Mouse (Mus musculus): ENCODE measurements around the gene Upk3a. TPM values are rescaled to one million over a fixed set of nuclear protein-coding genes. Genes with fewer than 3 reads are reported as not detected.
A peak's percentile ranks its signal among the peaks of the same experiment; 100 is the strongest.
"Not testable (repeated sequence)": the region's sequence is repeated elsewhere in the genome, so short reads cannot be mapped to it uniquely, and the experiment has no call there.

Gene Upk3a
- total and polyA plus RNA-seq, 3 experiments, result not detected

DNA sequence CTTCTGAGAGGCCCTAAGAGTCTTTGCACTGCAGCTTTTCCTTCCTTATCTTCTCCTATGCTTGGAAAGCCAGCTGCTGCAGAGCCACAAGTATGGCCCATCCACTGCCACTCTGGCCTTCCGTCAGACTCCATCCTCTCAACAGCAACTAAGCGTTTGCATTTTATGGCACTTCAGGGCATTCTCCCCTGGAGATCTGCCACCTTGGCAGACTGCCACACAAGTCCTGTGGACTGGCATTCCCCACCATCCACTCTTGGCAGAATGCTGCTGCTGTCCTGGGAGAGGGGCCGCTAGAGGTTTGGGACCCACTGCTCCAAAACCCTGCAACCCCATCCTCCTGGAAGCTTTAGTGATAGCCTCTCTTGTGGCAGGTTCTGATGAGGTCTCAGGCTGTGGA lies 14.9 kb downstream of the Upk3a start:
- Histone ChIP-seq H3K27me3 (ENCODE audit: insufficient read depth, low read length) (peaks cover 6% of the 10 kb centered on the region; the same call in 1 of the 2 replicates), H3K36me3 (replicated peaks) (no peaks in the 10 kb centered on the region), H3K9me3 (replicated peaks) (no peaks in the 10 kb centered on the region), H3K4me1 (ENCODE audit: insufficient read depth, low read depth, low read length) (peaks cover 6% of the 10 kb centered on the region), H3K4me3 (ENCODE audit: low read depth, low read length) (no peak overlapping the region)
- TF ChIP-seq GATA2 (IDR thresholded peaks at IDR 0.05; ENCODE audit: borderline replicate concordance, low read depth, low read length) (no peak), CTCF (IDR thresholded peaks at IDR 0.05; ENCODE audit: low read depth, low read length) (no peak), GATA1 (IDR thresholded peaks at IDR 0.05; ENCODE audit: borderline replicate concordance, low read length) (no peak), POLR2AphosphoS5 (IDR thresholded peaks at IDR 0.05; ENCODE audit: insufficient replicate concordance, low read depth, low read length) (no peak)
- no peak for ATAC-seq (ENCODE audit: extremely low read depth, insufficient number of reproducible peaks, low FRiP score, poor library complexity, severe bottlenecking)
- DNase-seq (ENCODE audit: low spot score), result no peak

DNA sequence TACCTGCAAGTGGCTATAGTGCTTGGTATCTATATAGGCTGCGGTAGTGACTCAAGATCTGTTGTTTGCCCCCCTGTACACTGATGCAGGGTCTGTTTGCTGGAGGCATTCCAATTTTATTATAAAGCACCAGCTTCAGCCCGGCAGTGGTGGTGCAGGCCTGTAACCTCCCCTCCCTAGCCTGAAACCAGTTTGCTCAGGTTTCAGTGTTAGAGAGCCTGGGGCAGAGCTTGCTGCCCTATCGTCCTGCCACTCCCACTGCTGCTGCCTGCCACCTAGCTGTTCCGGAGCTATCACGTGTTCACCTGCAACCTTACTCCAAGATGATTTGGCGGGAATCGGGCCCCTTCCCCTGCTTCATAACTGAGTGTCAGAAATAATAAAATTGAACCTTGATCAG lies 17.0 kb downstream of the Upk3a start:
- ATAC-seq (ENCODE audit: extremely low read depth, insufficient number of reproducible peaks, low FRiP score, poor library complexity, severe bottlenecking); H3K27me3 ChIP-seq (ENCODE audit: insufficient read depth, low read length); DNase-seq (ENCODE audit: low spot score); H3K4me3 ChIP-seq (ENCODE audit: low read depth, low read length); H3K36me3 ChIP-seq (replicated peaks); H3K9me3 ChIP-seq (replicated peaks): not testable (repeated sequence)
- peaks cover 20% of the 10 kb centered on the region for H3K4me1 ChIP-seq (ENCODE audit: insufficient read depth, low read depth, low read length)

DNA sequence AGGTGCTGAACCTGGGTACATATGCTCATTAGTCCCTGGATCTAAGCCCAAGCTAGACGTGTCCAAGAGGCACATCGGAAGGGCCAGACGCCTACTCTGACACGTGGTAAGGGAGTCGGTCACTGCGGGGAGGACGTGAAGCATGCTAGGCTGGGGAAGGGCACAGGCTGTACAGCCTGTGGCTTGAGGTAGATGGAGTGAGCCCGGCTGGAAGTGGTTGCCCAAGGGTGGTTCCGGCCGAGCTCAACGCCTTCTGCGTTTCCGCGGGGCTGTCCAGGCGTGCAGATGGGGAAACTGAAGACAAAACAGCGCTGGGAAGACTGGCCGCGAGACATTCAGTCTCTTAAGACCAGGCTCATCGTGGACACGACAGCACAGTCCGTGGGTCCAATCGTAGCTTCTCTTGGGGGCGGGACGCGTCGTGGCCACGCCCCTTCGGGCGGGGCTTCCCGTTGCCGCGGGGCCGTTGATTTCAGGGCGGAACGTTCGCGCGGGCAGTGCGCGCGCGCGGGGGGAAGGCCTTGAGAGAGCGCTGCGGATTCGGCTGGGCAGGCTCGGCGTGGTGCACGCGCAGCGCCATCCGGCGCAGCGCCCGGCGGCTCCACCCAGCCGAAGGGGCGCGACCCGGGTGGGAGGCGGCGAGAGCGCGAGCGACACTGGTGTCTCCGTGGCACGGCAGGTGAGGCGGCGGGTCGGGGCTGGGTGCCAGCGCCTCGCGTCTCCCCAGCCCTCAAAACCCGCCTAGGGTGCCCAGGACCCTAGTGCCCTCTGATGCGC lies 19.8 kb downstream of the Upk3a start:
- Histone ChIP-seq H3K9me3 (replicated peaks) (no peaks in the 10 kb centered on the region), H3K4me1 (ENCODE audit: insufficient read depth, low read depth, low read length) (peaks cover 25% of the 10 kb centered on the region), H3K27me3 (ENCODE audit: insufficient read depth, low read length) (peaks cover 5% of the 10 kb centered on the region; the same call in 1 of the 2 replicates), H3K4me3 (ENCODE audit: low read depth, low read length) (peak overlapping the region; percentile 91), H3K36me3 (replicated peaks) (peaks cover 23% of the 10 kb centered on the region)
- DNase-seq (ENCODE audit: low spot score) (peak; percentile 94), ATAC-seq (ENCODE audit: extremely low read depth, insufficient number of reproducible peaks, low FRiP score, poor library complexity, severe bottlenecking) (peak; percentile 87)
- no peak for TF ChIP-seq GATA2 (IDR thresholded peaks at IDR 0.05; ENCODE audit: borderline replicate concordance, low read depth, low read length)
- no peak for TF ChIP-seq TAL1 (conservative IDR thresholded peaks at IDR 0.05; ENCODE audit: low read depth, low read length)
- TF ChIP-seq CTCF (IDR thresholded peaks at IDR 0.05; ENCODE audit: low read depth, low read length), result no peak
- TF ChIP-seq GATA1 (IDR thresholded peaks at IDR 0.05; ENCODE audit: borderline replicate concordance, low read length), result no peak
- no peak for TF ChIP-seq POLR2AphosphoS5 (IDR thresholded peaks at IDR 0.05; ENCODE audit: insufficient replicate concordance, low read depth, low read length)

DNA sequence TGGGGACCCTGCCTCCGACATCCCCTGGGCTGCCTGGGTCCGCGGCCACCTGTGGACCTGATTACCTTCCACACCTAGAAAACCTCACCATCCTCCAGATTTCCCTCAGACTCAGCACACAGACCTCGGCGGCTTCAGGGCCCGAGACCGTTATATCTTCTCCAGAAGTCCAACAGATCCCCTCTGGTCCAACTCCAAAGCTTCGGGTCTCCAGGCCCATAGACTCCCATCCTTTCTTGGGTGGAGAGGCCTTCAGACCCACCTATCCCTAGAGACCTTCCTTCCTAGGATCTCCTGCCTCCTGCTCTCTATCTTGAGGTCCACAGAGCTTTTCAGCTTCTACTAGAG lies 20.4 kb downstream of the Upk3a start:
- DNase-seq (ENCODE audit: low spot score), result no peak
- ATAC-seq (ENCODE audit: extremely low read depth, insufficient number of reproducible peaks, low FRiP score, poor library complexity, severe bottlenecking), result no peak
- peak overlapping the region; percentile 91 for H3K4me3 ChIP-seq (ENCODE audit: low read depth, low read length)
- TF ChIP-seq TAL1 (conservative IDR thresholded peaks at IDR 0.05; ENCODE audit: low read depth, low read length), result no peak
- H3K27me3 ChIP-seq (ENCODE audit: insufficient read depth, low read length), result no peaks in the 10 kb centered on the region
- no peaks in the 10 kb centered on the region for H3K9me3 ChIP-seq (replicated peaks)
- H3K4me1 ChIP-seq (ENCODE audit: insufficient read depth, low read depth, low read length), result peaks cover 25% of the 10 kb centered on the region
- peaks cover 25% of the 10 kb centered on the region for H3K36me3 ChIP-seq (replicated peaks)

DNA sequence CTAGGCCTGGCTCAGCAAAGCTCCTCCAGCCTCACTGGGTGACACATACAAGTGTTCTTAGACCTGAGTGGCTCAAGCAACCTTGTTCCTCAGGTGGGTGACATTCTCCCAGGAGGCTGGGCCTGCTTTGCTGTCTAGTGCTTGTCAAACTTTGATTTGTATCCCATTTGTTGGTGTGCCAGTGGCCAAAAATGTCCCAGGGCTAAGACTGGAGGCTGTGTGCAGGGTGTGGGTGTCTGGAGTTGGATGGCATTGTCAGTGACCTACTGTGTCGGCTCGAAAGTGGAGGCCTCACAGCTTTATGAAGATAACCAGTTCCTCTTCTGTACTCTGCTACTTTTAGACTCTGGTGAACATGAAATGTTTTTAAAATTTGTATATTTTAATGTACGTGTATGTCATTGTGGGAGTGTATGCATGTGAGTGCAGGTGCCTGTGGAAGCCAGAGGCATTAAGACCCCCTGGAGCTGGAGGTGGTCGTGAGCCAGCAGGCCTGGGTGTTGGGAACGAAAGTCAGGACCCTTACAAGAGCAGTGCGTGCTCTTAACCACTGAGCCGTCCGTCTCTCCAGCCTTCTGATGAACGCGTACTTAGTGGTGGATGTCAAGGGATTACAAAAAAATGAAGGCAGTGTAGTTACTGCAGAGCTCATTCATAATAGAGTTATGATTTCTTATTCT lies 24.7 kb downstream of the Upk3a start:
- TF ChIP-seq GATA2 (IDR thresholded peaks at IDR 0.05; ENCODE audit: borderline replicate concordance, low read depth, low read length), result no peak
- no peak overlapping the region for H3K4me3 ChIP-seq (ENCODE audit: low read depth, low read length)
- H3K4me1 ChIP-seq (ENCODE audit: insufficient read depth, low read depth, low read length), result peaks cover 20% of the 10 kb centered on the region
- DNase-seq (ENCODE audit: low spot score), result no peak
- ATAC-seq (ENCODE audit: extremely low read depth, insufficient number of reproducible peaks, low FRiP score, poor library complexity, severe bottlenecking), result no peak
- peaks cover 55% of the 10 kb centered on the region for H3K36me3 ChIP-seq (replicated peaks)
- no peaks in the 10 kb centered on the region for H3K27me3 ChIP-seq (ENCODE audit: insufficient read depth, low read length)
- H3K9me3 ChIP-seq (replicated peaks), result no peaks in the 10 kb centered on the region

DNA sequence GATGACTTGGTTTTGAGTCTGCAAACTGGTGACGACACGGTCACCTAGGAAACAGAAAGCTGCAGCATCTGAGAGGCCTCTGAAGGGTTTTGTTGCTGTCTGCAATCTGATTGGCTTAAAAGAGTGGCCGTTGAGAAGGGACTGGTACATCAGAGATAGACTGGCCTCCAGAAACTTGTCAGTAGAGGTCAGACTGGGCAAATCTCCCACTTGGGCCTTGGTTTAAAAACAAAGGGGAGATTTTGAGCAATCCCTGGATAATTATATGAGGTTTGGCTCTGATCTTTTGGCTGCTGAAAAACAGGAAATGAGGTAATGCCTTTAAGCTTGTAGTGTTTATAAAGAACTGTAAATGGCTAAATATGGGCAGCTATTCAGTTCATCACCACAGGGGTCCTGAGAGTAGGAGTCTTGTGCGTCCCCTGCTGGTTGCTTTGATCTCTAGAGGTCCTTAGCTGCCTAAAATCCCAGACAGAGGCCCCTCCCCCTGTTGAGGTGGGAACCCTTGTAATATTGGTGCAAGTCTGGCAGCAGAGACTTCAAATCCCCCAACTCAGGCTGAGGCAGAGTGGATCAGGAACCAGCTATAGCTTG lies 25.5 kb downstream of the Upk3a start:
- TF ChIP-seq GATA1 (IDR thresholded peaks at IDR 0.05; ENCODE audit: borderline replicate concordance, low read length) (no peak), CTCF (IDR thresholded peaks at IDR 0.05; ENCODE audit: low read depth, low read length) (no peak), POLR2AphosphoS5 (IDR thresholded peaks at IDR 0.05; ENCODE audit: insufficient replicate concordance, low read depth, low read length) (no peak), TAL1 (conservative IDR thresholded peaks at IDR 0.05; ENCODE audit: low read depth, low read length) (no peak), GATA2 (IDR thresholded peaks at IDR 0.05; ENCODE audit: borderline replicate concordance, low read depth, low read length) (no peak)
- no peak overlapping the region for H3K4me3 ChIP-seq (ENCODE audit: low read depth, low read length)
- ATAC-seq (ENCODE audit: extremely low read depth, insufficient number of reproducible peaks, low FRiP score, poor library complexity, severe bottlenecking), result peak; percentile 22; the same call in 1 of the 2 replicates

More for the DNA sequence above, 25.5 kb downstream of the Upk3a start:
- Histone ChIP-seq H3K9me3 (replicated peaks) (no peaks in the 10 kb centered on the region), H3K36me3 (replicated peaks) (peaks cover 62% of the 10 kb centered on the region), H3K4me1 (ENCODE audit: insufficient read depth, low read depth, low read length) (peaks cover 18% of the 10 kb centered on the region), H3K27me3 (ENCODE audit: insufficient read depth, low read length) (no peaks in the 10 kb centered on the region)
- no peak for DNase-seq (ENCODE audit: low spot score)
